Mouse (Mus musculus): Measurements from ENCODE around the gene Ctbp2.

GRCm38 (mm10) chr7:133162131-133162530 is 38.0 kb upstream of the Ctbp2 start:
- TF ChIP-seq TAL1 (IDR thresholded peaks at IDR 0.05; ENCODE audit: low read length) (no peak), GATA1 (IDR thresholded peaks at IDR 0.05; ENCODE audit: low read length) (no peak)

Measured in erythroblast, embryonic 14.5 days (primary cell).